Mouse (Mus musculus): ENCODE measurements around the gene Smim12.

The Smim12 gene

GRCm38 (mm10) chr4:127243552-127243951 is at the start of gene Smim12:
Gene Smim12 (plus strand): TSS chr4:127243784.
- DNase-seq: peak; percentile 100

- no peak for DNase-seq
These were observed 48.9 kb upstream of the Smim12 start for GRCm38 (mm10) chr4:127194477-127195269.

- no peak for DNase-seq
These were observed 45.0 kb upstream of the Smim12 start for GRCm38 (mm10) chr4:127198609-127199008.

GRCm38 (mm10) chr4:127199406-127199805 is 44.2 kb upstream of the Smim12 start:
- no peak for DNase-seq

GRCm38 (mm10) chr4:127200164-127200722 is 43.3 kb upstream of the Smim12 start:
- DNase-seq: no peak

GRCm38 (mm10) chr4:127200769-127201617 is 42.6 kb upstream of the Smim12 start:
- DNase-seq: no peak

GRCm38 (mm10) chr4:127203081-127203480 is 40.5 kb upstream of the Smim12 start:
- no peak for DNase-seq

GRCm38 (mm10) chr4:127211318-127211717 is 32.3 kb upstream of the Smim12 start:
- no peak for DNase-seq

GRCm38 (mm10) chr4:127214510-127214909 is 29.1 kb upstream of the Smim12 start:
- DNase-seq: no peak

- DNase-seq: no peak
These were observed 28.5 kb upstream of the Smim12 start for GRCm38 (mm10) chr4:127215103-127215502.

GRCm38 (mm10) chr4:127215799-127216198 is 27.8 kb upstream of the Smim12 start:
- DNase-seq: no peak

- no peak for DNase-seq
These were observed 27.3 kb upstream of the Smim12 start for GRCm38 (mm10) chr4:127216251-127216651.

GRCm38 (mm10) chr4:127217048-127217447 is 26.5 kb upstream of the Smim12 start:
- DNase-seq: no peak

- DNase-seq: no peak
These were observed 20.3 kb upstream of the Smim12 start for GRCm38 (mm10) chr4:127223291-127223690.

GRCm38 (mm10) chr4:127223755-127224154 is 19.8 kb upstream of the Smim12 start:
- DNase-seq: no peak

- DNase-seq: no peak
These were observed 19.0 kb upstream of the Smim12 start for GRCm38 (mm10) chr4:127224444-127225100.

- DNase-seq: no peak
These were observed 17.5 kb upstream of the Smim12 start for GRCm38 (mm10) chr4:127226067-127226466.

- DNase-seq: no peak
These were observed 16.4 kb upstream of the Smim12 start for GRCm38 (mm10) chr4:127227051-127227673.

GRCm38 (mm10) chr4:127232028-127232427 is 11.6 kb upstream of the Smim12 start:
- peak; percentile 84 for DNase-seq

GRCm38 (mm10) chr4:127232551-127232950 is 11.0 kb upstream of the Smim12 start:
- no peak for DNase-seq

- DNase-seq: no peak
These were observed 10.0 kb upstream of the Smim12 start for GRCm38 (mm10) chr4:127233416-127234125.
